Mouse (Mus musculus) limb, embryonic 13.5 days (tissue): ENCODE measurements around the gene Gtf2a1. TPM values are rescaled to one million over a fixed set of nuclear protein-coding genes. Genes with fewer than 3 reads are reported as not detected.

Experiments used
- ATAC-seq: fragments of 200-750 bp; cut with Nextera tagmentation; 2 replicates; pipeline ENCODE4 v1.8.0; 2017; ENCODE audit warnings: low read depth, moderate number of reproducible peaks, moderate TSS enrichment; ENCODE audit not compliant: low FRiP score
- H3K27ac ChIP-seq: fragments of 300-500 bp; sonication (generic); 2 replicates; pipeline ENCODE4 v1.5.1; 2015; ENCODE audit warnings: inconsistent platforms, mild to moderate bottlenecking, moderate library complexity
- H3K27me3 ChIP-seq: fragments of 300-500 bp; sonication (generic); 2 replicates; pipeline ENCODE4 v1.6.1; 2015; ENCODE audit warnings: mild to moderate bottlenecking, inconsistent platforms
- H3K36me3 ChIP-seq: fragments of 300-500 bp; sonication (generic); 2 replicates; pipeline ENCODE4 v1.6.1; 2015; ENCODE audit warnings: inconsistent platforms, mild to moderate bottlenecking, moderate library complexity
- H3K4me1 ChIP-seq: fragments of 300-500 bp; sonication (generic); 2 replicates; pipeline ENCODE4 v1.6.1; 2015; ENCODE audit warnings: inconsistent platforms
- H3K4me2 ChIP-seq: fragments of 300-500 bp; sonication (generic); replicated peaks from 2 replicates; pipeline ENCODE4 v1.6.1; 2015; ENCODE audit warnings: inconsistent platforms, mild to moderate bottlenecking, moderate library complexity
- H3K4me3 ChIP-seq: fragments of 300-500 bp; sonication (generic); 2 replicates; pipeline ENCODE4 v1.5.1; 2015; ENCODE audit warnings: moderate library complexity, mild to moderate bottlenecking, inconsistent platforms
- H3K9ac ChIP-seq: fragments of 300-500 bp; sonication (generic); 2 replicates; pipeline ENCODE4 v1.6.1; 2015; ENCODE audit warnings: mild to moderate bottlenecking, inconsistent platforms
- H3K9me3 ChIP-seq: fragments of 300-500 bp; sonication (generic); 2 replicates; pipeline ENCODE4 v1.6.1; 2016; ENCODE audit warnings: inconsistent platforms
- WGBS: fragments of 180-500 bp; shearing (Covaris S2); methylation state at CpG from one replicate; pipeline ENCODE4 v1.1.7; 2015; 5-methylcytosine and 5-hydroxymethylcytosine counted together
- polyA plus RNA-seq: library from polyadenylated mRNA; unstranded; fragments of >200 nt; fragmentation: Nextera tagmentation; extraction: Ambion mirVana; gene quantifications from 2 replicates; pipeline ENCODE4 v1.2.1, GENCODE M21; 2015

Gene Gtf2a1
- polyA plus RNA-seq: 47.6 and 50.4 TPM in 2 replicates

GRCm38 (mm10) chr12:91589847-91590690 lies at the start of gene Gtf2a1:
Gene Gtf2a1, minus strand, starts transcription at chr12:91590487.
- peaks cover 15% of the 10 kb centered on the region for H3K4me1 ChIP-seq
- H3K4me3 ChIP-seq: peak within 1 kb of the TSS; percentile 87
- no peaks in the 10 kb centered on the region for H3K27me3 ChIP-seq
- H3K9me3 ChIP-seq: no peaks in the 10 kb centered on the region
- H3K9ac ChIP-seq: peak within 1 kb of the TSS; percentile 100
- H3K27ac ChIP-seq: peak within 1 kb of the TSS; percentile 100
- under 1% methylated on average over 75 of the region's 99 CpGs for WGBS
- peak; percentile 86 for ATAC-seq
- peak within 1 kb of the TSS; percentile 66 for H3K4me2 ChIP-seq
- H3K36me3 ChIP-seq: peaks cover 8% of the 10 kb centered on the region

GRCm38 (mm10) chr12:91638351-91638750 lies 48.1 kb upstream of the Gtf2a1 start:
- no peaks in the 10 kb centered on the region for H3K9me3 ChIP-seq
- no peaks in the 10 kb centered on the region for H3K27me3 ChIP-seq
- H3K4me1 ChIP-seq: peaks cover 12% of the 10 kb centered on the region; the same call in 1 of the 2 replicates
- H3K4me3 ChIP-seq: no peak overlapping the region
- H3K27ac ChIP-seq: no peak overlapping the region
- H3K36me3 ChIP-seq: 0 out of 2 replicates have a peak, but pooled peaks cover 1% of the 10 kb centered on the region
- H3K9ac ChIP-seq: no peak overlapping the region
- H3K4me2 ChIP-seq: no peak overlapping the region
- WGBS: 62% methylated on average over 3 of the region's 3 CpGs
- no peak for ATAC-seq

GRCm38 (mm10) chr12:91637136-91637909 lies 47.0 kb upstream of the Gtf2a1 start:
- peak; percentile 6; the same call in 1 of the 2 replicates for ATAC-seq
- 0 out of 2 replicates have a peak, but pooled peaks cover 4% of the 10 kb centered on the region for H3K36me3 ChIP-seq
- H3K27ac ChIP-seq: no peak overlapping the region
- 52% methylated on average over 12 of the region's 12 CpGs for WGBS
- no peaks in the 10 kb centered on the region for H3K27me3 ChIP-seq
- no peak overlapping the region for H3K9ac ChIP-seq
- H3K4me3 ChIP-seq: no peak overlapping the region
- peaks cover 12% of the 10 kb centered on the region; the same call in 1 of the 2 replicates for H3K4me1 ChIP-seq
- no peaks in the 10 kb centered on the region for H3K9me3 ChIP-seq
- H3K4me2 ChIP-seq: no peak overlapping the region

- WGBS: 81% methylated on average over 5 of the region's 5 CpGs
- peaks cover 10% of the 10 kb centered on the region; the same call in 1 of the 2 replicates for H3K9me3 ChIP-seq
- no peak overlapping the region for H3K4me2 ChIP-seq
- H3K27ac ChIP-seq: no peak overlapping the region
- H3K4me1 ChIP-seq: no peaks in the 10 kb centered on the region
- H3K4me3 ChIP-seq: no peak overlapping the region
- H3K9ac ChIP-seq: no peak overlapping the region
- no peak for ATAC-seq
- no peaks in the 10 kb centered on the region for H3K36me3 ChIP-seq
- H3K27me3 ChIP-seq: no peaks in the 10 kb centered on the region
Measured at GRCm38 (mm10) chr12:91626482-91626881, 36.2 kb upstream of the Gtf2a1 start.

GRCm38 (mm10) chr12:91625013-91625412 lies 34.7 kb upstream of the Gtf2a1 start:
- Histone ChIP-seq H3K4me1 (no peaks in the 10 kb centered on the region), H3K36me3 (no peaks in the 10 kb centered on the region), H3K27ac (no peak overlapping the region), H3K4me3 (no peak overlapping the region), H3K4me2 (no peak overlapping the region), H3K27me3 (no peaks in the 10 kb centered on the region), H3K9me3 (peaks cover 10% of the 10 kb centered on the region; the same call in 1 of the 2 replicates), H3K9ac (no peak overlapping the region)
- no peak for ATAC-seq
- 95% methylated on average over 1 of the region's 1 CpGs for WGBS

GRCm38 (mm10) chr12:91609425-91609824 lies 19.1 kb upstream of the Gtf2a1 start:
- H3K9ac ChIP-seq: no peak overlapping the region
- no peak overlapping the region for H3K4me3 ChIP-seq
- H3K4me2 ChIP-seq: no peak overlapping the region
- 0 out of 2 replicates have a peak, but pooled peaks cover 4% of the 10 kb centered on the region for H3K4me1 ChIP-seq
- H3K27ac ChIP-seq: no peak overlapping the region
- no peak for ATAC-seq
- H3K9me3 ChIP-seq: no peaks in the 10 kb centered on the region
- H3K36me3 ChIP-seq: no peaks in the 10 kb centered on the region
- H3K27me3 ChIP-seq: no peaks in the 10 kb centered on the region
- WGBS: 92% methylated on average over 5 of the region's 5 CpGs

GRCm38 (mm10) chr12:91607678-91608077 lies 17.4 kb upstream of the Gtf2a1 start:
- Histone ChIP-seq H3K4me3 (no peak overlapping the region), H3K36me3 (no peaks in the 10 kb centered on the region), H3K9me3 (no peaks in the 10 kb centered on the region), H3K9ac (no peak overlapping the region), H3K27me3 (no peaks in the 10 kb centered on the region), H3K27ac (no peak overlapping the region), H3K4me2 (no peak overlapping the region), H3K4me1 (0 out of 2 replicates have a peak, but pooled peaks cover 4% of the 10 kb centered on the region)
- WGBS: 73% methylated on average over 7 of the region's 7 CpGs
- no peak for ATAC-seq

GRCm38 (mm10) chr12:91606651-91607050 lies 16.4 kb upstream of the Gtf2a1 start:
- H3K9ac ChIP-seq: no peak overlapping the region
- H3K4me2 ChIP-seq: no peak overlapping the region
- 0 out of 2 replicates have a peak, but pooled peaks cover 4% of the 10 kb centered on the region for H3K4me1 ChIP-seq
- no peaks in the 10 kb centered on the region for H3K9me3 ChIP-seq
- no peaks in the 10 kb centered on the region for H3K27me3 ChIP-seq
- H3K27ac ChIP-seq: no peak overlapping the region
- H3K4me3 ChIP-seq: no peak overlapping the region
- 91% methylated on average over 13 of the region's 13 CpGs for WGBS
- no peak for ATAC-seq
- no peaks in the 10 kb centered on the region for H3K36me3 ChIP-seq

GRCm38 (mm10) chr12:91604600-91604999 lies 14.3 kb upstream of the Gtf2a1 start:
- WGBS: 51% methylated on average over 6 of the region's 6 CpGs
- Histone ChIP-seq H3K4me1 (0 out of 2 replicates have a peak, but pooled peaks cover 4% of the 10 kb centered on the region), H3K9me3 (no peaks in the 10 kb centered on the region), H3K4me3 (no peak overlapping the region), H3K9ac (no peak overlapping the region), H3K27me3 (no peaks in the 10 kb centered on the region), H3K4me2 (no peak overlapping the region), H3K27ac (no peak overlapping the region), H3K36me3 (no peaks in the 10 kb centered on the region)
- ATAC-seq: no peak

GRCm38 (mm10) chr12:91592128-91592527 lies 1.8 kb upstream of the Gtf2a1 start:
- H3K9me3 ChIP-seq: no peaks in the 10 kb centered on the region
- no peak overlapping the region for H3K27ac ChIP-seq
- no peaks in the 10 kb centered on the region for H3K27me3 ChIP-seq
- WGBS: 95% methylated on average over 3 of the region's 3 CpGs
- no peak overlapping the region for H3K4me2 ChIP-seq
- H3K9ac ChIP-seq: no peak overlapping the region
- peaks cover 11% of the 10 kb centered on the region for H3K4me1 ChIP-seq
- no peak for ATAC-seq
- no peak overlapping the region for H3K4me3 ChIP-seq
- H3K36me3 ChIP-seq: no peaks in the 10 kb centered on the region

- Histone ChIP-seq H3K36me3 (no peaks in the 10 kb centered on the region), H3K4me1 (peaks cover 15% of the 10 kb centered on the region), H3K27ac (peak overlapping the region; percentile 95; the same call in 1 of the 2 replicates), H3K9ac (peak overlapping the region; percentile 76), H3K27me3 (no peaks in the 10 kb centered on the region), H3K9me3 (no peaks in the 10 kb centered on the region), H3K4me3 (peak overlapping the region; percentile 87), H3K4me2 (peak overlapping the region; percentile 66)
- 86% methylated on average over 1 of the region's 1 CpGs for WGBS
- ATAC-seq: no peak
Measured at GRCm38 (mm10) chr12:91591191-91591590, 904 bp upstream of the Gtf2a1 start.

- H3K4me3 ChIP-seq: peak overlapping the region; percentile 87
- H3K27ac ChIP-seq: peak overlapping the region; percentile 95
- no peaks in the 10 kb centered on the region for H3K27me3 ChIP-seq
- peaks cover 15% of the 10 kb centered on the region for H3K4me1 ChIP-seq
- H3K9me3 ChIP-seq: no peaks in the 10 kb centered on the region
- WGBS: 31% methylated on average over 6 of the region's 6 CpGs
- H3K9ac ChIP-seq: peak overlapping the region; percentile 76
- peaks cover 3% of the 10 kb centered on the region for H3K36me3 ChIP-seq
- ATAC-seq: no peak
- peak overlapping the region; percentile 66 for H3K4me2 ChIP-seq
Measured at GRCm38 (mm10) chr12:91590716-91591115, 429 bp upstream of the Gtf2a1 start.
